Mouse (Mus musculus): ENCODE data around the gene Pbdc1. TPM values are rescaled to one million over a fixed set of nuclear protein-coding genes. Genes with fewer than 3 reads are reported as not detected.
A peak's percentile ranks its signal among the peaks of the same experiment; 100 is the strongest.
"Not testable (repeated sequence)": the region's sequence is repeated elsewhere in the genome, so short reads cannot be mapped to it uniquely, and the experiment has no call there.

The Pbdc1 gene
- polyA plus RNA-seq, 2 experiments, result 10.4 to 32.5 TPM

DNA sequence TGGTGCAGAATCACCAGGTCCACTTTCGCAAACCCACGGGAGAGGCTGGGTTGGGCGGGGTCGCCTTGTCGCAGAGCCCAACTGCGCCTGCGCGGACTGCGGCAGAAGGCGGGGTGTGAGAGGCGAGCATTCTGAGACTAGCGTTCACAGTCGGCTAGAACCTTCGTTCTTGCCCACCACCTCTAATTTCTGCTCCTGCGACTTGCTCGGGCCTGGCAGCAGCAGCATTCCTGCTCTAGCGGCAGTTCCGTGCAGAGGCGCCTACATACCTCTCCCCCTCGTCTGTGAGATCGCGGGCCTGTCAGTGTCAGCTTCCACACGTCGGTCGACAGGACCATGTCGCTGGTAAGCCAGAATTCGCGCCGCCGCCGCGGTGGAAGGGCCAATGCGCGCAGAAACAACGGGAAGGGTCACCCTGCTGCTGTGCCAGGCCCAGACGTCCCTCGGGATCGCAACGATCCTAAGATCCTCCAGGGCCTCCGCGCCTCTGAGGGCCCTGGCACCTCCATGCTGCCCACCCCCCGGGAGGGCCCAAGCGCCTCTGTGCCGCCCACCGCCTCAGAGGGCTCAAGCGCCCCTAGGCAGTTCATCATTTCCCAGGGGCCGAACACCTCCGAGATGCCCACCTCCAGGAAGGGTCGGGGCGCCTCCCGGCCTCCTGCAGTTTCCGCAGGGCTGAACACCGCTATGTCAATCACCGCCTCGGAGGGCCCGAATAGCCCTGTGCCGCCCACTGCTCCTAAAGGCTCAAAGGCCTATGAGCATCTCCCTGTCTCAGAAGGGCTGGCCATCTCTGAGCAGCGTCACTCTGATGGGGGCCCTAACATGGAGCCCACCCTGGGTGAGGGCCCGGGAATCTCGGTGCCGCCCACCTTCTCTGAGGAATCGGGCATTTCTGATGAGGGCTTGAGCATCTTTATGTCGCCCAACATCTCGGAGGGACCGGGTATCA lies 41.0 kb downstream of the Pbdc1 start, which contains the start of gene Magee1:
Magee1 (plus strand) TSS at position 104 of the 952 bp plus-strand sequence.
- Histone ChIP-seq H3K27ac (no peak within 1 kb of the TSS), H3K9me3 (ENCODE audit: control insufficient read depth, low read length) (no peaks in the 10 kb centered on the region), H3K4me1 (replicated peaks; ENCODE audit: control insufficient read depth in 2 of 2, insufficient read depth in 2 of 2, low read length in 1 of 2) (no peaks in the 10 kb centered on the region), H3K36me3 (replicated peaks; ENCODE audit: control insufficient read depth, insufficient read depth, low read depth) (no peaks in the 10 kb centered on the region), H3K9ac (replicated peaks) (peak within 1 kb of the TSS; percentile 46), H3K4me3 (ENCODE audit: insufficient read depth in 1 of 2, low read depth in 2 of 2, low read length in 2 of 2) (peak within 1 kb of the TSS; percentile 49 to 77), H3K27me3 (ENCODE audit: control insufficient read depth, insufficient read depth, low read length) (no peaks in the 10 kb centered on the region; the same call in 1 of the 2 replicates), H3K4me2 (ENCODE audit: low read depth) (peak within 1 kb of the TSS; percentile 78)
- 11% methylated on average over 65 of the region's 65 CpGs for WGBS (ENCODE audit: insufficient replicate concordance)
- ATAC-seq (ENCODE audit: insufficient read depth) (peak; percentile 70), DNase-seq (ENCODE audit: low read depth in 3 of 3, low spot score in 3 of 3) (peak; percentile 13 to 33 (median 22))
- TF ChIP-seq CTCF (IDR thresholded peaks at IDR 0.05; ENCODE audit: low read depth) (no peak), EP300 (IDR thresholded peaks at IDR 0.05; ENCODE audit: low read depth) (no peak)

DNA sequence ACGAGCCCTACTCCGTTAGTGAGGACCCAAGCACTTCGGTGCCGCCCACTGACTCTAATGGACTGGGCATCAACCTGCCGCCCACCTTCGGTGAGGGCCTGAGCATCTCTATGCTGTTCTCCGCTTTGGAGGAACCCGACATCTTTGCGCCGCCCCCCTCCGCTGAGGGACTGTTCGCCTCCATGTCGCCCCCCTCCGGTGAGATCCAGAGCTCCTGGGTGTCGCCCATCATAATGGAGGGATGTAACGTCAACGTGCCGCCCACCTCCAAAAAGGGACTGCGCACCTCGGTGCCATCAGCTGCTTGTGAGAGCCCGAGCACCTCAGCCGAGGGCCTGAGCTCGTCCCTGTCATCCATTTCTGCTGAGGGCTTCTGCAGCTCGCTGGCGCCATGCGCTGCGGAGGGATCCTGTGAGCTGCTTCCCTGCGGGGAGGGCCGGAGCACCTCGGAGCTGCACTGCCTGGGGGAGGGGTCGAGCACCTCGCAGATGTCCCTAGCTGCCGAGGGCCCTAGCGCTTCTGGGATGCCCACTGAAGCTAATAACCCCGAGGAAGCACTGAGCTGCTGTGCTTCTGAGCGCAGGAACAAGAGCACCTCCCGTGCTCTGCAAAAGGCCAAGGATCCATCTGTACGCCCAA lies 41.8 kb downstream of the Pbdc1 start:
- DNase-seq (ENCODE audit: low read depth in 3 of 3, low spot score in 3 of 3), result peak in 2 of 3 experiments; percentile 7 to 9
- no peak overlapping the region for H3K27ac ChIP-seq
- no peaks in the 10 kb centered on the region; the same call in 1 of the 2 replicates for H3K27me3 ChIP-seq (ENCODE audit: control insufficient read depth, insufficient read depth, low read length)
- no peaks in the 10 kb centered on the region for H3K4me1 ChIP-seq (replicated peaks; ENCODE audit: control insufficient read depth in 2 of 2, insufficient read depth in 2 of 2, low read length in 1 of 2)
- WGBS (ENCODE audit: insufficient replicate concordance), result 15% methylated on average over 38 of the region's 38 CpGs
- peak overlapping the region; percentile 49 to 77; a peak in 3 of 4 replicates for H3K4me3 ChIP-seq (ENCODE audit: insufficient read depth in 1 of 2, low read depth in 2 of 2, low read length in 2 of 2)
- no peaks in the 10 kb centered on the region for H3K36me3 ChIP-seq (replicated peaks; ENCODE audit: control insufficient read depth, insufficient read depth, low read depth)
- peak; percentile 51; the same call in 1 of the 2 replicates for ATAC-seq (ENCODE audit: insufficient read depth)
- no peaks in the 10 kb centered on the region for H3K9me3 ChIP-seq (ENCODE audit: control insufficient read depth, low read length)
- no peak overlapping the region for H3K9ac ChIP-seq (replicated peaks)
- no peak for TF ChIP-seq EP300 (IDR thresholded peaks at IDR 0.05; ENCODE audit: low read depth)
- TF ChIP-seq CTCF (IDR thresholded peaks at IDR 0.05; ENCODE audit: low read depth), result peak; percentile 56
- peak overlapping the region; percentile 78 for H3K4me2 ChIP-seq (ENCODE audit: low read depth)

DNA sequence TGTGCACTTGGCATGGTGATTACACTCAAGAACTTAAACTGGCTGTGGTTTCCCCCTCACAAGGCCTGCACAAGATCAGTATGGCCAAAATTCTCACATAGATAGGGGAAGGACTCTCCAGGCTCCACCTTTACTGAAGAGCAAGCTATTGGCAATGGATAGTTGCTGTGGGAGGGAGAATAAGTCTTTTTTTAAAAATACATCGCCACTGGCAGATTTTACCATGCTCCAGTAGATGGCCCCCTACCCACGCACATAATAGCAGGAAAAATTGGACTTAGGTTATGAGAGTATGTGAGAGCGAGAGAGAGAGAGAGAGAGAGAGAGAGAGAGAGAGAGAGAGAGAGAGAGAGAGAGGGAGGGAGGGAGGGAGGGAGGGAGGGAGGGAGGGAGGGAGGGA lies 45.3 kb downstream of the Pbdc1 start:
- Histone ChIP-seq H3K27me3 (ENCODE audit: control insufficient read depth, insufficient read depth, low read length) (no peaks in the 10 kb centered on the region; the same call in 1 of the 2 replicates), H3K27ac (no peak overlapping the region), H3K4me1 (replicated peaks; ENCODE audit: control insufficient read depth in 2 of 2, insufficient read depth in 2 of 2, low read length in 1 of 2) (no peaks in the 10 kb centered on the region), H3K9ac (replicated peaks) (no peak overlapping the region), H3K4me2 (ENCODE audit: low read depth) (no peak overlapping the region), H3K36me3 (replicated peaks; ENCODE audit: control insufficient read depth, insufficient read depth, low read depth) (no peaks in the 10 kb centered on the region), H3K4me3 (ENCODE audit: insufficient read depth in 1 of 2, low read depth in 2 of 2, low read length in 2 of 2) (no peak overlapping the region), H3K9me3 (ENCODE audit: control insufficient read depth, low read length) (no peaks in the 10 kb centered on the region)
- DNase-seq (ENCODE audit: low read depth in 3 of 3, low spot score in 3 of 3) (no peak), ATAC-seq (ENCODE audit: insufficient read depth) (no peak)
- WGBS (ENCODE audit: insufficient replicate concordance), result 23% methylated on average over 3 of the region's 3 CpGs
- TF ChIP-seq CTCF (IDR thresholded peaks at IDR 0.05; ENCODE audit: low read depth) (no peak), EP300 (IDR thresholded peaks at IDR 0.05; ENCODE audit: low read depth) (no peak)

DNA sequence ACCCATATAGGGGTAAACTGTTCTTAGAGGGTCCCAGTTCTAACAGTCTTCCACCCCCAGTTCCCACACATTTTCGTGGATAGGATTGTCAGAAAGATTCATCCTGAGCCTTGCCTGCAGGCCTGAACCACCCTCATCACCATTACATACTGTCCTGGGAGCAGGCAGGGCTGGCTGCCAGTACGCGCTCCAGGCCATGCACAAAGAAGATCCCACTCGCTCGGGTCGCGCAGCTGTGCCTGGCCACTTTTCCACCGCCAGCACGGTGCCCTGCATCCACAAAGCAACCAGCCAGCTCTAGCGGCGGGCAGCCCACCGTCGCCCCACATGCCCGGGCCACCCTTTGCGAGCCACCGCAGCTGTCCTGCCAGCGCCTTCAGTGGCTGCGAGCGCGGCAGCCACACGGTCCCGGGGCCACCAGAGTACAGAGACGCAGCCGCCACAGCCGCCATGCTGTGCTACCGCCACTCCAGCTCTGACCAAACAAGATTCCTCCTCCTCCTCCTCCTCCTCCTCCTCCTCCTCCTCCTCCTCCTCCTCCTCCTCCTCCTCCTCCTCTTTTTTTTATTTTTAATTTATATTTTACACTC lies 72.4 kb downstream of the Pbdc1 start:
- Histone ChIP-seq H3K27me3 (ENCODE audit: control insufficient read depth, insufficient read depth, low read length) (no peaks in the 10 kb centered on the region), H3K9me3 (ENCODE audit: control insufficient read depth, low read length) (no peaks in the 10 kb centered on the region), H3K4me1 (replicated peaks; ENCODE audit: control insufficient read depth in 2 of 2, insufficient read depth in 2 of 2, low read length in 1 of 2) (no peaks in the 10 kb centered on the region), H3K27ac (no peak overlapping the region), H3K4me2 (ENCODE audit: low read depth) (no peak overlapping the region), H3K36me3 (replicated peaks; ENCODE audit: control insufficient read depth, insufficient read depth, low read depth) (no peaks in the 10 kb centered on the region), H3K4me3 (ENCODE audit: insufficient read depth in 1 of 2, low read depth in 2 of 2, low read length in 2 of 2) (no peak overlapping the region), H3K9ac (replicated peaks) (no peak overlapping the region)
- WGBS (ENCODE audit: insufficient replicate concordance), result 33% methylated on average over 25 of the region's 26 CpGs
- ATAC-seq (ENCODE audit: insufficient read depth), result no peak
- TF ChIP-seq CTCF (IDR thresholded peaks at IDR 0.05; ENCODE audit: low read depth) (no peak), EP300 (IDR thresholded peaks at IDR 0.05; ENCODE audit: low read depth) (no peak)
- no peak for DNase-seq (ENCODE audit: low read depth in 3 of 3, low spot score in 3 of 3)

DNA sequence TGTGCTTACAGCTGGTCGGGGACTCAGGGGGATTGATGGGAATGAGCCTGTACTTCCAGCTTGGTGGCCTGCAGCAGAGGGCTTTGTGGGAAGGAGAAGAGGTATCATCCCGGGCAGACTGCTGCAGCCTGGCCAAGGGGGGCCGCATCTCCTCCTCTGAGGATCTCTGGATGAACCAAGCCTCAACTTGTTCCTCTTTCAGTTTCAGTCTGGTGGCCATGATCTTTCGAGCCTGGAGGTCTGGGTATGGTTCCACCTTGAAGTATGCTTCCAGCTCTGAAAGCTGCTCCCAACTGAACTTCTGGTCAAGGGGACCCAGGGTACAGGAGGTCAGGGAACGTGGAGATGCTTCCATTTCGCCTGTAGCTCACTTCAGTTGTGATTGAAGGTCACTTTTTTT lies 85.5 kb downstream of the Pbdc1 start:
- not testable (repeated sequence) for H3K36me3 ChIP-seq (replicated peaks; ENCODE audit: control insufficient read depth, insufficient read depth, low read depth); H3K27me3 ChIP-seq (ENCODE audit: control insufficient read depth, insufficient read depth, low read length); DNase-seq (ENCODE audit: low read depth in 3 of 3, low spot score in 3 of 3); H3K4me2 ChIP-seq (ENCODE audit: low read depth); H3K9me3 ChIP-seq (ENCODE audit: control insufficient read depth, low read length); H3K4me3 ChIP-seq (ENCODE audit: insufficient read depth in 1 of 2, low read depth in 2 of 2, low read length in 2 of 2); H3K27ac ChIP-seq; H3K9ac ChIP-seq (replicated peaks); H3K4me1 ChIP-seq (replicated peaks; ENCODE audit: control insufficient read depth in 2 of 2, insufficient read depth in 2 of 2, low read length in 1 of 2); ATAC-seq (ENCODE audit: insufficient read depth)
- 46% methylated on average over 5 of the region's 6 CpGs for WGBS (ENCODE audit: insufficient replicate concordance)

Other genes with a start within 250 kb of the Pbdc1 start
- gene Magee2, start 222.5 kb upstream of the Pbdc1 start, polyA plus RNA-seq (2012; rRNA removed), result 0.08 and 0.11 TPM in 2 replicates
- 0.13 and 0.16 TPM in 2 replicates for gene Magee2, start 222.5 kb upstream of the Pbdc1 start, polyA plus RNA-seq (2014; fragmentation: Nextera tagmentation; extraction: Ambion mirVana)
- gene Magee1, start 40.6 kb downstream of the Pbdc1 start, polyA plus RNA-seq (2012; rRNA removed), result 0.93 and 1.00 TPM in 2 replicates
- gene Magee1, start 40.6 kb downstream of the Pbdc1 start, polyA plus RNA-seq (2014; fragmentation: Nextera tagmentation; extraction: Ambion mirVana), result 0.71 and 1.1 TPM in 2 replicates

Measured in liver, embryonic 14.5 days (tissue).